Mouse (Mus musculus) midbrain, embryonic 16.5 days (tissue): ENCODE results near the gene Samd4b. TPM values are rescaled to one million over a fixed set of nuclear protein-coding genes. Genes with fewer than 3 reads are reported as not detected.

Experiments used
- ATAC-seq: fragments of 200-750 bp; cut with Nextera tagmentation; 2 replicates; pipeline ENCODE4 v1.8.0; 2017; ENCODE audit warnings: moderate TSS enrichment
- H3K27ac ChIP-seq: fragments of 300-500 bp; sonication (generic); 2 replicates; pipeline ENCODE4 v1.5.1; 2014; ENCODE audit warnings: mild to moderate bottlenecking, low read length, mixed read lengths
- H3K27me3 ChIP-seq: fragments of 300-500 bp; sonication (generic); 2 replicates; pipeline ENCODE4 v1.6.1; 2014; ENCODE audit warnings: low read depth, low read length, mixed read lengths; ENCODE audit not compliant: control insufficient read depth, insufficient read depth
- H3K36me3 ChIP-seq: fragments of 300-500 bp; sonication (generic); 2 replicates; pipeline ENCODE4 v1.6.1; 2014; ENCODE audit warnings: mild to moderate bottlenecking, low read length, moderate library complexity, mixed read lengths; ENCODE audit not compliant: control insufficient read depth, insufficient read depth
- H3K4me1 ChIP-seq: fragments of 300-500 bp; sonication (generic); 2 replicates; pipeline ENCODE4 v1.6.1; 2014; ENCODE audit warnings: mild to moderate bottlenecking, low read length, mixed read lengths; ENCODE audit not compliant: control insufficient read depth, insufficient read depth
- H3K4me2 ChIP-seq: fragments of 300-500 bp; sonication (generic); 2 replicates; pipeline ENCODE4 v1.6.1; 2014; ENCODE audit warnings: mild to moderate bottlenecking, low read length, mixed read lengths
- H3K4me3 ChIP-seq: fragments of 300-500 bp; sonication (generic); 2 replicates; pipeline ENCODE4 v1.5.1; 2014; ENCODE audit warnings: low read depth, mild to moderate bottlenecking, low read length, moderate library complexity, mixed read lengths
- H3K9ac ChIP-seq: fragments of 300-500 bp; sonication (generic); 2 replicates; pipeline ENCODE4 v1.6.1; 2014; ENCODE audit warnings: low read depth, low read length, mixed read lengths
- H3K9me3 ChIP-seq: fragments of 300-500 bp; sonication (generic); replicated peaks from 2 replicates; pipeline ENCODE4 v1.6.1; 2014; ENCODE audit warnings: mild to moderate bottlenecking, low read length, mixed read lengths; ENCODE audit not compliant: control insufficient read depth, poor library complexity, severe bottlenecking
- whole genome bisulfite sequencing: fragments of 180-500 bp; shearing (Covaris S2); extraction: QIAGEN DNeasy Blood & Tissue Kit; methylation state at CpG from one replicate; pipeline ENCODE4 v1.1.7; 2014; 5-methylcytosine and 5-hydroxymethylcytosine counted together
- polyA plus RNA-seq: library from polyadenylated mRNA; unstranded; fragments of >200 nt; fragmentation: Nextera tagmentation; extraction: Ambion mirVana; gene quantifications from 2 replicates; pipeline ENCODE4 v1.2.1, GENCODE M21; 2015

Samd4b gene
- polyA plus RNA-seq, 1 experiment from 2014 or later = 20.4 TPM

GRCm38 (mm10) chr7:28558486-28558885 lies 39.5 kb downstream of the Samd4b start:
- Histone ChIP-seq H3K4me1 (no peaks in the 10 kb centered on the region), H3K36me3 (peaks cover 6% of the 10 kb centered on the region; the same call in 1 of the 2 replicates), H3K4me2 (no peak overlapping the region), H3K27me3 (no peaks in the 10 kb centered on the region), H3K27ac (no peak overlapping the region), H3K4me3 (no peak overlapping the region), H3K9me3 (no peaks in the 10 kb centered on the region), H3K9ac (no peak overlapping the region)
- no peak for ATAC-seq
- WGBS = 64% methylated on average over 4 of the region's 4 CpGs

DNA sequence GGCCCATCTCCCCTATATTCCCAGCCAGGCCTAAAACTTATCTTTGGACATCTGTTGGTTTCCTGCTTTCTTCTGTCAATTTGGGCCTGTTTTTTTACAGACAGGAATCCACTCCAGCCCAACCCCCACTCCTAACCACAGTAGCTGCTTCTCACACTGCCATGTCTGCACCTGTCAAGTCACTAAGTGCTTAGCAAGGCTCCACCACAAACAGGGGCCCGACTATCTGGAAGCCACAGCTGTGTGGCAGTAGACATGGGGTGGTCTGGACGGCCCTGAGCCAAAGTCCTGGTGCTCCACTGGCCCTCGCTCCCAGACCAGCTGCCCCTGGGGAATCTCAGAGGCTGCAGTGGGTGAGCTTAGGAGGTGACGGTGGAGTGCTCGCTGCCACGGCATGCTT lies 40.2 kb downstream of the Samd4b start:
- H3K9ac ChIP-seq = no peak overlapping the region
- WGBS = 91% methylated on average over 6 of the region's 6 CpGs

DNA sequence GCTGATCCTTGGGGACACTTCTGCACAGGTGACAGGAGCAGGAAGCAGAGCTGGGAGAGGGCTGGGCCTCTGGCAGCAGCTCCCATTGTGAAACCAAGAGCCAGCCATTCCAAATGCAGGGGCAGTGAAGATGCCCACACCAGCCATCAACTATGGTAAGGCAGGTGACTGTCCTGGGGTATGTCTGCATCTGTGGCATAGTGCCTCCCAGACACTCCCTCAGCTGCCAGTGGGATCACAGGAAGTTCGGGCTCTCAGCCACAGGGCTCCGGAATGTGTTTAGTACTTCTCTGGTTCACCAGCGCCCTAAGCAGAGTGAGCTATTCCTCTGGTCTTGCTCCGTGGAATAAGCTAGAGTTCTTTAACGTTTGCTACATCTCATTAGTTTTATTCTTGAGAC lies 40.9 kb downstream of the Samd4b start:
- no peaks in the 10 kb centered on the region for H3K4me1 ChIP-seq
- 76% methylated on average over 5 of the region's 5 CpGs for WGBS
- ATAC-seq = no peak
- no peak overlapping the region for H3K4me3 ChIP-seq
- no peak overlapping the region for H3K27ac ChIP-seq
- no peak overlapping the region for H3K9ac ChIP-seq
- H3K27me3 ChIP-seq = no peaks in the 10 kb centered on the region
- peaks cover 6% of the 10 kb centered on the region; the same call in 1 of the 2 replicates for H3K36me3 ChIP-seq
- H3K4me2 ChIP-seq = no peak overlapping the region
- no peaks in the 10 kb centered on the region for H3K9me3 ChIP-seq

More for the DNA sequence above, 40.2 kb downstream of the Samd4b start:
- no peak overlapping the region for H3K27ac ChIP-seq
- no peak for ATAC-seq
- H3K36me3 ChIP-seq = peaks cover 6% of the 10 kb centered on the region; the same call in 1 of the 2 replicates
- no peak overlapping the region for H3K4me2 ChIP-seq
- H3K27me3 ChIP-seq = no peaks in the 10 kb centered on the region
- no peaks in the 10 kb centered on the region for H3K9me3 ChIP-seq
- H3K4me1 ChIP-seq = no peaks in the 10 kb centered on the region
- H3K4me3 ChIP-seq = no peak overlapping the region

- H3K27me3 ChIP-seq = no peaks in the 10 kb centered on the region
- H3K9ac ChIP-seq = no peak overlapping the region
- H3K4me2 ChIP-seq = no peak overlapping the region
- H3K36me3 ChIP-seq = peaks cover 6% of the 10 kb centered on the region; the same call in 1 of the 2 replicates
- no peak overlapping the region for H3K4me3 ChIP-seq
- no peaks in the 10 kb centered on the region for H3K9me3 ChIP-seq
- H3K4me1 ChIP-seq = no peaks in the 10 kb centered on the region
- no peak for ATAC-seq
- no peak overlapping the region for H3K27ac ChIP-seq
- WGBS = 16% methylated on average over 5 of the region's 5 CpGs
Observed at GRCm38 (mm10) chr7:28555939-28556535, 41.9 kb downstream of the Samd4b start.

GRCm38 (mm10) chr7:28553076-28553475 lies 44.9 kb downstream of the Samd4b start:
- no peak overlapping the region for H3K9ac ChIP-seq
- H3K9me3 ChIP-seq = no peaks in the 10 kb centered on the region
- H3K27me3 ChIP-seq = no peaks in the 10 kb centered on the region
- H3K36me3 ChIP-seq = no peaks in the 10 kb centered on the region
- ATAC-seq = no peak
- H3K27ac ChIP-seq = no peak overlapping the region
- 93% methylated on average over 6 of the region's 6 CpGs for WGBS
- H3K4me1 ChIP-seq = no peaks in the 10 kb centered on the region
- no peak overlapping the region for H3K4me3 ChIP-seq
- no peak overlapping the region for H3K4me2 ChIP-seq

DNA sequence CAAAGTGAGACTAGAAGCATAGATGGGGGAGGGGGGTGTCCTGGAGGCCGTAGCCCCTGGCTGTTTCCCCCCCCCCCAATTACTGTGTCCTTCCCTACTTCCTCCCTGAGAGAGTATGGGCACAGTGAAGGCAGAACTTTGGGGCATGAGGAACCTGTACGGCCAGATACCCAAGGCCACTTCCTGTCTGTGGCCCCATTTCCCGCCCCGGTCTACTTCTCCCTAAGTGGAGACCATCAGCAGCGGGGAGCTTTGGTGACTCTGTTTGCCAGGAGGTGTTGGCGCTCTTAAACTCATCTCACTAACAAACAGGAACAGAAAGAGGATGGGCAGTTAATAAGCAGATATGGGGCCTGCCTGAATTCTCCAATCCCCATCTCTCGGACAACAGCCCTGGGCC lies 50.3 kb downstream of the Samd4b start:
- Histone ChIP-seq H3K4me1 (peaks cover 15% of the 10 kb centered on the region; the same call in 1 of the 2 replicates), H3K4me2 (no peak overlapping the region), H3K4me3 (no peak overlapping the region), H3K27me3 (peaks cover 24% of the 10 kb centered on the region), H3K9me3 (no peaks in the 10 kb centered on the region), H3K36me3 (no peaks in the 10 kb centered on the region), H3K27ac (no peak overlapping the region), H3K9ac (no peak overlapping the region)
- no peak for ATAC-seq
- 76% methylated on average over 6 of the region's 7 CpGs for WGBS

DNA sequence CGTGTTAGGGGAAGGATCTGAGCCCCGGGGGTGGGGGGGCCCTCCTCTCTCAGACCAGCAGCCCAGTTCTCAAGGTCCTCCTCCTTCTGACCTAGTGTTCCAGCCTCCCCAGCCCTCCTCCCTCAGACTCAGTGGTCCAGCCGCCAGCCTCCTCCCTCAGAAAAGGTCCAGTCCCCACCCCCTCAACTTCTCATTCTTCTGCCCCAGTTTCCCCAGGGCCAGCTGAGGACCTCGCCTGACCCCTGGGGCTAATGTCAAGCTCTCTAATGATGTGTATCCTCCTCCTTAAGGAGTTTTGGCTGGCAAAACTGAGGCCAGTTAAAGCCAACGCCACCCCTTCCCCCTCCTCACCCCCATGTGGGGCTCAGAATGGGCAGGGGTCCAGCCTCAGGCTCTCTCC lies 50.8 kb downstream of the Samd4b start, which contains the start of gene Nccrp1:
Nccrp1 (minus strand) TSS at position 101 of the 400 bp plus-strand sequence.
- WGBS = 1% methylated on average over 5 of the region's 5 CpGs
- Histone ChIP-seq H3K4me1 (peaks cover 15% of the 10 kb centered on the region; the same call in 1 of the 2 replicates), H3K9ac (peak within 1 kb of the TSS; percentile 60; the same call in 1 of the 2 replicates), H3K36me3 (no peaks in the 10 kb centered on the region), H3K27ac (no peak within 1 kb of the TSS), H3K9me3 (no peaks in the 10 kb centered on the region), H3K27me3 (peaks cover 24% of the 10 kb centered on the region), H3K4me2 (peak within 1 kb of the TSS; percentile 73), H3K4me3 (peak within 1 kb of the TSS; percentile 37)
- no peak for ATAC-seq

DNA sequence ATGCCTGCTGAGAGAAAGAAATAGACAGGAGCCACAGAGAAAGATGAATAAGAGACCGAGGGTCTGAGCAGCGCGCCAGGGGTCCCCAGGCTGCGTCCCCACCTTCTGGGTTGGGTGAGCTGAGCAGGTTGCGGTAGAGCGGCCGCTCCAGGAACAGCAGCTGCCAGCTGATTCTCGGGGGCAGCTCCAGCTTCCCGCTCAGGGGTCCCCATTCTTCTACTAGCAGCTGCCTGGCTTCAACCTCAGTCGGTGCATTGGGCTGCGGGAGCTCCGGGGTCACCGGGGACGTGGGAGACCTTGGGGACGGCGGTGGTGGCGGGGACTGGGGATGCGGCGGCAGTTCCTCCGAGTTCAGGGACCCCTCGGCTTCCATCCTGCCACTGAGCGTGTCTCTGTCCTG lies 51.3 kb downstream of the Samd4b start:
- peaks cover 24% of the 10 kb centered on the region for H3K27me3 ChIP-seq
- no peak for ATAC-seq
- H3K9me3 ChIP-seq = no peaks in the 10 kb centered on the region
- H3K4me1 ChIP-seq = peaks cover 15% of the 10 kb centered on the region; the same call in 1 of the 2 replicates
- peak overlapping the region; percentile 73 for H3K4me2 ChIP-seq
- 0% methylated on average over 22 of the region's 22 CpGs for WGBS
- no peaks in the 10 kb centered on the region for H3K36me3 ChIP-seq
- H3K27ac ChIP-seq = no peak overlapping the region
- H3K9ac ChIP-seq = peak overlapping the region; percentile 60; the same call in 1 of the 2 replicates
- peak overlapping the region; percentile 37 for H3K4me3 ChIP-seq

GRCm38 (mm10) chr7:28545891-28546210 lies 52.1 kb downstream of the Samd4b start:
- H3K4me3 ChIP-seq = no peak overlapping the region
- H3K9me3 ChIP-seq = no peaks in the 10 kb centered on the region
- H3K4me1 ChIP-seq = peaks cover 15% of the 10 kb centered on the region; the same call in 1 of the 2 replicates
- H3K27me3 ChIP-seq = peaks cover 24% of the 10 kb centered on the region
- no peak for ATAC-seq
- H3K9ac ChIP-seq = no peak overlapping the region
- H3K4me2 ChIP-seq = no peak overlapping the region
- no peak overlapping the region for H3K27ac ChIP-seq
- H3K36me3 ChIP-seq = no peaks in the 10 kb centered on the region
- 40% methylated on average over 7 of the region's 7 CpGs for WGBS
